Mouse (Mus musculus): ENCODE measurements at regions not wholly inside any gene's neighbourhood (a gene's known extent, or its start where the extent isn't known, plus 50 kb on each side); places are given as distances from the start of the nearest gene placed in this dataset.

- TF ChIP-seq CTCF (IDR thresholded peaks at IDR 0.05; ENCODE audit: low read depth): no peak
- TF ChIP-seq EP300 (IDR thresholded peaks at IDR 0.05; ENCODE audit: low read depth): no peak
Observed at GRCm38 (mm10) chr1:150216672-150217071, 102.5 kb upstream of the Pdc start.
